Mouse (Mus musculus): Measurements from ENCODE around the gene Prdx1. TPM values are rescaled to one million over a fixed set of nuclear protein-coding genes. Genes with fewer than 3 reads are reported as not detected.

The Prdx1 gene
- total and polyA plus RNA-seq, 2 experiments from 2014 or later, result 207 to 546 TPM

DNA sequence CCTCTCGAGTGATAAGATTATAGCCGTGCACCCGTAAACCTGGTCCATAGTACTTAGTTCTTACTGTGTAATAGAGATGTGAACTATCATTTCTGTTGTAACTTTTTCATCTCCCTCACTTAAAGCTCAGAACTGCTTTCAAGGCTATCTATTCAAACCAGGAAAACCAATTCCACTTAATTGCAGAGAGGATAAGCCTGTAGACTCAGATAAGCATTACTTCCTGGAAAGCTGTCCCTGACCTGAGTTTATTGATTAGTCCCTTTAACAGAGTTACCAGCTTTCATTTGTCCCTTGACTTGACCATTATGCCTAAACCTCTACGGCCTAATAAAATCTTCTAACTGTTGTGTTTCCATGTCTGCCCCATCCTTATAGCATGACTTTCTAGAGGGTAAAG lies 1.4 kb upstream of the Prdx1 start:
- no peaks in the 10 kb centered on the region for H3K27me3 ChIP-seq (ENCODE audit: insufficient read depth, low read length)
- ATAC-seq (ENCODE audit: low FRiP score) (no peak), DNase-seq (ENCODE audit: low spot score) (no peak)
- no peak overlapping the region for H3K4me2 ChIP-seq (ENCODE audit: low read depth, low read length, poor library complexity, severe bottlenecking)
- H3K9ac ChIP-seq (replicated peaks; ENCODE audit: low read length, poor library complexity, severe bottlenecking), result no peak overlapping the region
- 88% methylated on average over 4 of the region's 4 CpGs for WGBS
- no peak for TF ChIP-seq CTCF (IDR thresholded peaks at IDR 0.05)
- H3K36me3 ChIP-seq (ENCODE audit: insufficient read depth, low read length), result no peaks in the 10 kb centered on the region
- no peak overlapping the region for H3K27ac ChIP-seq (ENCODE audit: low read depth, low read length)
- no peak overlapping the region for H3K4me3 ChIP-seq (ENCODE audit: low read depth, low read length)
- peaks cover 3% of the 10 kb centered on the region; the same call in 1 of the 2 replicates for H3K4me1 ChIP-seq (ENCODE audit: insufficient read depth, low read length)
- no peaks in the 10 kb centered on the region for H3K9me3 ChIP-seq (ENCODE audit: low read length)

DNA sequence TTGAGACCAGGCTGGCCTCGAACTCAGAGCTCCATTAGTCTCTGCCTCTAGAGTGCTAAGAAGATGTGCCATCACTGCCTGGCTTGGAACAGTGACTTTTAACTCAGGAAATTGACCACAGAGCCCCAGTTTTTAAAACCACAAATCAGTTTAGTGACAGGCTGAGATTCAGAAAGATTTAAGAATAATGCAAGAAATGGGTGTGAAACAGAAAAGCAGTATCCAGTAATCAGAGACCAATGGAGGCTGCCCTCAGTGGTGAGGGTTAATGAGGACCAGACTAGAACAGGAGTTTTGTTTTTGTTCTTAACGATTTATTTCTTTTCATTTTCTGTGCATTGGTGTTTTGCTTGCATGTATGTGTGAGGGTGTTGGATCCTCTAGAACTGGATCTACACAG lies 679 bp upstream of the Prdx1 start:
- Histone ChIP-seq H3K9me3 (ENCODE audit: low read length) (no peaks in the 10 kb centered on the region), H3K4me3 (ENCODE audit: low read depth, low read length) (peak overlapping the region; percentile 59; the same call in 1 of the 2 replicates), H3K27ac (ENCODE audit: low read depth, low read length) (peak overlapping the region; percentile 85; the same call in 1 of the 2 replicates), H3K4me2 (ENCODE audit: low read depth, low read length, poor library complexity, severe bottlenecking) (peak overlapping the region; percentile 63), H3K9ac (replicated peaks; ENCODE audit: low read length, poor library complexity, severe bottlenecking) (0 out of 2 replicates have a peak overlapping the region, but pooled peaks have one; percentile 69), H3K36me3 (ENCODE audit: insufficient read depth, low read length) (no peaks in the 10 kb centered on the region), H3K4me1 (ENCODE audit: insufficient read depth, low read length) (peaks cover 3% of the 10 kb centered on the region; the same call in 1 of the 2 replicates), H3K27me3 (ENCODE audit: insufficient read depth, low read length) (no peaks in the 10 kb centered on the region)
- TF ChIP-seq CTCF (IDR thresholded peaks at IDR 0.05), result no peak
- no peak for DNase-seq (ENCODE audit: low spot score)
- 80% methylated on average over 2 of the region's 2 CpGs for WGBS
- no peak for ATAC-seq (ENCODE audit: low FRiP score)

DNA sequence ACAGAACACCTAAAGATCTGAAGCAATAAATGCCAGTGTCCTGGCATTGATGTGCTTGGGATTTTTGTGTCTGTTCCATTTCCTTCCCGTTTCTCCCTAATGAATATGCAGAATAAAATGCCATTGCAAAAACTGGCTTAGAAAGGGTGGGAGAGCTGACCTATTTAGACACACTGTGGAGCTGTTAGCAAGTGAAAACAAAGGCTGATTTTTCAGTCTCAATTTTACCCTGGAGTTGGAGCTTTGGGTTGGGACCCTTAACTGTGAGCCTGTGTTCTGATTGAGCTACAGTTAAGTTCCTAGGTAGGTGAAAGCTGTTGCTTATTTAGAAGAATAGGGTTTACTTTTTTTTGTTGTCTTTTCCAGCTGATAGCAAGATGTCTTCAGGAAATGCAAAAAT lies 1.7 kb downstream of the Prdx1 start:
- Histone ChIP-seq H3K4me3 (ENCODE audit: low read depth, low read length) (peak overlapping the region; percentile 59), H3K9me3 (ENCODE audit: low read length) (no peaks in the 10 kb centered on the region), H3K4me2 (ENCODE audit: low read depth, low read length, poor library complexity, severe bottlenecking) (peak overlapping the region; percentile 63), H3K27me3 (ENCODE audit: insufficient read depth, low read length) (no peaks in the 10 kb centered on the region), H3K9ac (replicated peaks; ENCODE audit: low read length, poor library complexity, severe bottlenecking) (no peak overlapping the region; the same call in 1 of the 2 replicates), H3K27ac (ENCODE audit: low read depth, low read length) (no peak overlapping the region), H3K4me1 (ENCODE audit: insufficient read depth, low read length) (peaks cover 3% of the 10 kb centered on the region; the same call in 1 of the 2 replicates), H3K36me3 (ENCODE audit: insufficient read depth, low read length) (no peaks in the 10 kb centered on the region)
- WGBS, result 31% methylated on average over 1 of the region's 1 CpGs
- no peak for ATAC-seq (ENCODE audit: low FRiP score)
- TF ChIP-seq CTCF (IDR thresholded peaks at IDR 0.05), result no peak
- DNase-seq (ENCODE audit: low spot score), result no peak

DNA sequence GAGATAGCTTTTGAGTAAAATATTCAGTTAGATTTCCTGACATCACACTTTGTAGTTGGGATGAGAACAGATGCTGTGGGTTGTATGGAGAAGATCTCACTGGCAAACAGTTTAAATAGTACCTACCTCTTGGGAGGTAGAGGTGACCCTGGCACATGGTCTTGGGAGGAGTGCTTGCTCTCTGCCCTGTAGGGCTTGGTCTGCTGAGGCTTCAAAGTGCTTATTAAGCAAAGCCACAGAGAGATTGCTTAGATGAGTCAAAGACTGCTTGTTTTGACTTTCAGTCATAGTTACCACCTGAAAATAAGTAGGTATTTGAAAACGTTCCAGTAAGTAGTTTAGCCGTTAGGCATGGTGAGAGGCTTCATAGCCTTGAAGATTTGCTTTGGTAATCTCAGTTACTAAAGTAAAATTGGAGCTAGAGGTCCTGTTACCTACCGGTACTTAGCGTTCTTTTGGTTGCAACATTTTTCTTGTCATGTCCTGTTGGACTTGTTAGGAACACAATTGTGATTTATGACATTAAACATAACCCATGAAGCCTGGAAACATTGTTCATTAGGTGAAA lies 4.0 kb downstream of the Prdx1 start:
- ATAC-seq (ENCODE audit: low FRiP score) (no peak), DNase-seq (ENCODE audit: low spot score) (no peak)
- Histone ChIP-seq H3K9me3 (ENCODE audit: low read length) (no peaks in the 10 kb centered on the region), H3K27ac (ENCODE audit: low read depth, low read length) (no peak overlapping the region), H3K36me3 (ENCODE audit: insufficient read depth, low read length) (peaks cover 12% of the 10 kb centered on the region; the same call in 1 of the 2 replicates), H3K4me1 (ENCODE audit: insufficient read depth, low read length) (peaks cover 3% of the 10 kb centered on the region; the same call in 1 of the 2 replicates), H3K9ac (replicated peaks; ENCODE audit: low read length, poor library complexity, severe bottlenecking) (no peak overlapping the region), H3K27me3 (ENCODE audit: insufficient read depth, low read length) (no peaks in the 10 kb centered on the region), H3K4me3 (ENCODE audit: low read depth, low read length) (no peak overlapping the region), H3K4me2 (ENCODE audit: low read depth, low read length, poor library complexity, severe bottlenecking) (no peak overlapping the region)
- no peak for TF ChIP-seq CTCF (IDR thresholded peaks at IDR 0.05)
- 91% methylated on average over 4 of the region's 4 CpGs for WGBS

DNA sequence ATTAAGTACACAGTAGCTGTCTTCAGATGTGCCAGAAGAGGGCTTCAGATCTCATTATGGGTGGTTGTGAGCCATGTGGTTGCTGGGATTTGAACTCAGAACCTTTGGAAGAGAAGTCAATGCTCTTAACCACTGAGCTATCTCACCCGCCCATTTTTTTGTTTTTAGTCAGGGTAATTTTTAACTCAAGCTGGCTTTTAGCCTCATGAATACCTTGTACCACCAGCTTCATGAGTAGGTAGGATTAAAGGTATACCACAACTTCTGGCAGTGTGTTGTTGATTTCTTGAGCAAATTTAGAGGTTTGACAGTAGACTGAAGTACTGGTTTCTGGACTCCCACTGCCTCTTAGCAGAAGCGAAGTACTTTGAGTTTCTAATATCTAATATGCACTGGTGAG lies 6.8 kb downstream of the Prdx1 start:
- Histone ChIP-seq H3K36me3 (ENCODE audit: insufficient read depth, low read length) (peaks cover 20% of the 10 kb centered on the region; the same call in 1 of the 2 replicates), H3K9ac (replicated peaks; ENCODE audit: low read length, poor library complexity, severe bottlenecking) (no peak overlapping the region), H3K4me2 (ENCODE audit: low read depth, low read length, poor library complexity, severe bottlenecking) (no peak overlapping the region), H3K27ac (ENCODE audit: low read depth, low read length) (no peak overlapping the region), H3K4me3 (ENCODE audit: low read depth, low read length) (no peak overlapping the region), H3K4me1 (ENCODE audit: insufficient read depth, low read length) (no peaks in the 10 kb centered on the region), H3K27me3 (ENCODE audit: insufficient read depth, low read length) (no peaks in the 10 kb centered on the region), H3K9me3 (ENCODE audit: low read length) (no peaks in the 10 kb centered on the region)
- no peak for ATAC-seq (ENCODE audit: low FRiP score)
- WGBS, result 93% methylated on average over 2 of the region's 2 CpGs
- TF ChIP-seq CTCF (IDR thresholded peaks at IDR 0.05), result no peak
- no peak for DNase-seq (ENCODE audit: low spot score)

DNA sequence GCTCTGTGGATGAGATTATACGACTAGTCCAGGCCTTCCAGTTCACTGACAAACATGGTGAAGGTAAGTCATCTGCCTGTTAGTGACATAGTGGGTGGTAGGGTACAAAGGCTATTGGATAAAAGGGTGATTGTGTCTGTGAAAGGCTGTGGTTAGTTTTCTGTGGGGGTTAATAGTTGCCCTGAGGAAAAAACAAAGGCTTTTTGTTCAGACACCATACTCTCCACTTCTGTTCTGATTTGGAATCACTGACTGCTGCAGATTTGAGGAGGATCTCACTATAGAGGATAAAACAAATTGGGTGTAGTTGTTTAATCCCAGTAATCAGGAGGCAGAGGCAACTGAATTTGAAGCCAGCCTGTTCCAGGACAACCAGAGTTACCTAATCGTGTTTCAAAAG lies 8.4 kb downstream of the Prdx1 start:
- no peak for TF ChIP-seq CTCF (IDR thresholded peaks at IDR 0.05)
- peaks cover 28% of the 10 kb centered on the region; the same call in 1 of the 2 replicates for H3K36me3 ChIP-seq (ENCODE audit: insufficient read depth, low read length)
- WGBS, result 90% methylated on average over 2 of the region's 2 CpGs

More for the DNA sequence above, 8.4 kb downstream of the Prdx1 start:
- no peak overlapping the region for H3K27ac ChIP-seq (ENCODE audit: low read depth, low read length)
- no peak overlapping the region for H3K9ac ChIP-seq (replicated peaks; ENCODE audit: low read length, poor library complexity, severe bottlenecking)
- no peak overlapping the region for H3K4me3 ChIP-seq (ENCODE audit: low read depth, low read length)
- no peaks in the 10 kb centered on the region for H3K27me3 ChIP-seq (ENCODE audit: insufficient read depth, low read length)
- H3K4me2 ChIP-seq (ENCODE audit: low read depth, low read length, poor library complexity, severe bottlenecking), result no peak overlapping the region
- ATAC-seq (ENCODE audit: low FRiP score) (no peak), DNase-seq (ENCODE audit: low spot score) (no peak)
- no peaks in the 10 kb centered on the region for H3K4me1 ChIP-seq (ENCODE audit: insufficient read depth, low read length)
- H3K9me3 ChIP-seq (ENCODE audit: low read length), result no peaks in the 10 kb centered on the region
